16 mouse cellular contexts compared by ENCODE assay signal in the genomic region with DNA sequence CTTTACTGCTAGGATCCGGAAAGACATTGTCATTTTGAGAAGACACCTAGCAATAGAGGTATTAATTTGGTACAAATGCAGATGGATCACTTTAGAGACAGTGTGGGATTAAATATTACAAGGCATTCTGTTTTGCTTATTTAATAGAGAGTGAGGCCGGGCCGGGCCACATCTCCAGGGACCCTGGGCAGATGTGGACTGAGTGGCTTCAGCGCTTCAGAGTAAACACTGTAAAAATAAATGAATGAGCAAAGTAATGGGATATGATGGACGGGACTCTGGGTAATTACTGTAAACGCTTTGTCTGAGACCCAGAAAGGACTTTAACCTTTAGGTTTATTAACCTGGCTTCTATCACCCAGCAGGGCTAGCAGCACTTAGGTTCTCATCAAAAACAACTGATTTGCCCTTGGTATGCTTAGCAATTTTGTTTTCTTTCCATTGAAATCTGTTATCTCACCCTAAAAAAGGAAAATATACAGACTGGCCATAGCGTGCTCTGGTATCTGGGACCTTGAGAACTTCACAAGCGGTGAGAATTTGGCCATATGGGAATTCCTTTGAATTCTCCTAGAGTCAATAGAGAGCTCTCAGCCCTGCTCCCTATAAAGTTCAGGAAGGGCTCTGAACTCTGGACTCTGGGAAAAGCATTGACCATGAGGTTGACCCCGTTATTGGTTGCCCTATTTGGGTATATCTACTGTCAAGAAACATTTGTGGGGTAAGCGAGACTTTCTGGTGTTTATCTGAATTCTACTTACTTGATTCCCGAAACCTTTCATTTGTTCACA. TPM values are rescaled to one million over a fixed set of nuclear protein-coding genes. Genes with fewer than 3 reads are reported as not detected.
DNase-seq lines count a peak whose midpoint lies in the region; ATAC-seq and TF ChIP-seq lines count a peak whose summit lies in the region.
"Had no signal": no experiment of that assay in that cellular context is flagged by ENCODE, and none has a peak within 500 bp of the region (broad histone marks: within the 10 kb centered on the region; RNA-seq: fewer than 3 reads in every experiment).

A gene (plus strand): TSS at position 574 of the 791 bp plus-strand sequence.

- peak within 1 kb of the TSS; percentile 92 for H3K27ac ChIP-seq in forebrain, embryonic 10.5 days
- no peak within 1 kb of the TSS for H3K27ac ChIP-seq in forebrain, embryonic 13.5 days
- H3K27ac ChIP-seq in heart, embryonic 15.5 days = peak within 1 kb of the TSS; percentile 56; the same call in 1 of the 2 replicates
- H3K27ac ChIP-seq in spleen, adult 2 months (ENCODE audit: insufficient read depth, low read length) = no peak within 1 kb of the TSS
- peak within 1 kb of the TSS; percentile 55 for H3K27ac ChIP-seq in stomach, embryonic 15.5 days
- H3K27ac ChIP-seq: liver, embryonic 13.5 days had no signal

- intact Hi-C loops in heart, postnatal 14 days (cut with DNase I) = no loop called here

- no peak for TF ChIP-seq CTCF in spleen, adult 2 months (IDR thresholded peaks at IDR 0.05; ENCODE audit: extremely low read depth, insufficient read depth, insufficient read length, insufficient replicate concordance)

- no peak for TF ChIP-seq POLR2A in spleen, adult 2 months (IDR thresholded peaks at IDR 0.05; ENCODE audit: low read depth, low read length)

- WGBS in forebrain, embryonic 10.5 days = 83% methylated on average over 11 of the region's 11 CpGs
- 88% methylated on average over 11 of the region's 11 CpGs for whole genome bisulfite sequencing in forebrain, embryonic 13.5 days
- WGBS in heart, embryonic 15.5 days = 71% methylated on average over 11 of the region's 11 CpGs
- WGBS in spleen, adult 2 months = 92% methylated on average over 11 of the region's 11 CpGs
- WGBS in stomach, embryonic 15.5 days = 55% methylated on average over 11 of the region's 11 CpGs

- H3K9me3 ChIP-seq in forebrain, embryonic 10.5 days = no peaks in the 10 kb centered on the region; the same call in 1 of the 2 replicates
- H3K9me3 ChIP-seq in forebrain, embryonic 13.5 days (replicated peaks) = no peaks in the 10 kb centered on the region
- no peaks in the 10 kb centered on the region for H3K9me3 ChIP-seq in heart, embryonic 15.5 days (replicated peaks)
- H3K9me3 ChIP-seq in stomach, embryonic 15.5 days = no peaks in the 10 kb centered on the region
- H3K9me3 ChIP-seq: liver, embryonic 13.5 days had no signal

- H3K4me1 ChIP-seq in forebrain, embryonic 10.5 days = peaks cover 66% of the 10 kb centered on the region
- peaks cover 20% of the 10 kb centered on the region for H3K4me1 ChIP-seq in forebrain, embryonic 13.5 days
- H3K4me1 ChIP-seq in heart, embryonic 15.5 days (replicated peaks) = peaks cover 25% of the 10 kb centered on the region
- no peaks in the 10 kb centered on the region for H3K4me1 ChIP-seq in spleen, adult 2 months (ENCODE audit: control insufficient read depth, insufficient read depth, insufficient read length)
- peaks cover 7% of the 10 kb centered on the region for H3K4me1 ChIP-seq in stomach, embryonic 15.5 days
- H3K4me1 ChIP-seq: liver, embryonic 13.5 days had no signal

- H3K27me3 ChIP-seq in forebrain, embryonic 10.5 days (ENCODE audit: poor library complexity, severe bottlenecking) = no peaks in the 10 kb centered on the region
- H3K27me3 ChIP-seq in forebrain, embryonic 13.5 days = no peaks in the 10 kb centered on the region
- H3K27me3 ChIP-seq in heart, embryonic 15.5 days = no peaks in the 10 kb centered on the region
- H3K27me3 ChIP-seq in spleen, adult 2 months (ENCODE audit: control insufficient read depth, insufficient read depth, low read length) = no peaks in the 10 kb centered on the region
- no peaks in the 10 kb centered on the region for H3K27me3 ChIP-seq in stomach, embryonic 15.5 days (replicated peaks)

- no peak within 1 kb of the TSS for H3K4me3 ChIP-seq in forebrain, embryonic 10.5 days
- H3K4me3 ChIP-seq in forebrain, embryonic 13.5 days = no peak within 1 kb of the TSS
- no peak within 1 kb of the TSS for H3K4me3 ChIP-seq in heart, embryonic 15.5 days
- no peak within 1 kb of the TSS for H3K4me3 ChIP-seq in spleen, adult 2 months (ENCODE audit: extremely low read depth, insufficient read depth, insufficient read length)
- H3K4me3 ChIP-seq in stomach, embryonic 15.5 days (replicated peaks) = peak within 1 kb of the TSS; percentile 3; the same call in 1 of the 2 replicates
- H3K4me3 ChIP-seq: liver, embryonic 13.5 days had no signal

- H3K4me2 ChIP-seq in forebrain, embryonic 13.5 days = no peak within 1 kb of the TSS
- H3K4me2 ChIP-seq in heart, embryonic 15.5 days = no peak within 1 kb of the TSS
- H3K4me2 ChIP-seq in stomach, embryonic 15.5 days = no peak within 1 kb of the TSS
- H3K4me2 ChIP-seq: liver, embryonic 13.5 days had no signal

- ATAC-seq in forebrain, embryonic 13.5 days = no peak
- no peak for ATAC-seq in heart, embryonic 15.5 days (replicated peaks; ENCODE audit: insufficient number of reproducible peaks, insufficient read depth, low FRiP score, low read depth)
- ATAC-seq in stomach, embryonic 15.5 days (ENCODE audit: insufficient read depth, low FRiP score, low read depth) = peak; percentile 32; the same call in 1 of the 2 replicates

- no peaks in the 10 kb centered on the region for H3K36me3 ChIP-seq in forebrain, embryonic 10.5 days (replicated peaks)
- H3K36me3 ChIP-seq in forebrain, embryonic 13.5 days (ENCODE audit: poor library complexity, severe bottlenecking) = no peaks in the 10 kb centered on the region
- no peaks in the 10 kb centered on the region for H3K36me3 ChIP-seq in heart, embryonic 15.5 days
- H3K36me3 ChIP-seq in spleen, adult 2 months (ENCODE audit: control insufficient read depth, insufficient read depth, low read length) = no peaks in the 10 kb centered on the region
- H3K36me3 ChIP-seq in stomach, embryonic 15.5 days = no peaks in the 10 kb centered on the region
- H3K36me3 ChIP-seq: liver, embryonic 13.5 days had no signal

- DNase-seq in forebrain, embryonic 10.5 days (ENCODE audit: extremely low spot score, low spot score) = no peak
- no peak for DNase-seq in heart, postnatal 14 days
- no peak for DNase-seq in spleen, adult 2 months (ENCODE audit: low read depth in 1 of 2, low spot score in 2 of 2)
- DNase-seq in spleen, adult 18-20 months = no peak
- DNase-seq in spleen, postnatal 4 days (ENCODE audit: low spot score in 2 of 2) = no peak
- DNase-seq: cerebellum, adult 11-12 months; heart, postnatal 4 days; kidney, adult 18-20 months; layer of hippocampus, adult 9-11 months; liver, embryonic 13.5 days; lung, postnatal 10 days; thymus, adult 2 months had no signal

- H3K9ac ChIP-seq in forebrain, embryonic 13.5 days = no peak within 1 kb of the TSS
- no peak within 1 kb of the TSS for H3K9ac ChIP-seq in heart, embryonic 15.5 days
- no peak within 1 kb of the TSS for H3K9ac ChIP-seq in stomach, embryonic 15.5 days
- H3K9ac ChIP-seq: liver, embryonic 13.5 days had no signal

RNA-seq across cellular contexts. Expression of the gene that starts here (rescaled TPM):
- polyA plus RNA-seq in forebrain, embryonic 10.5 days (2016; fragmentation: Nextera tagmentation; extraction: Ambion mirVana) = 11.9 and 15.6 TPM in 2 replicates
- 4.1 and 5.2 TPM in 2 replicates for polyA plus RNA-seq in forebrain, embryonic 13.5 days (2015; fragmentation: Nextera tagmentation; extraction: Ambion mirVana)
- 2.1 and 3.9 TPM in 2 replicates for polyA plus RNA-seq in heart, embryonic 15.5 days (2015; fragmentation: Nextera tagmentation; extraction: Ambion mirVana)
- total RNA-seq in heart, postnatal 14 days (2021) = not detected
- polyA plus RNA-seq in spleen, adult 2 months (2012; rRNA removed) = 137 and 193 TPM in 2 replicates
- polyA plus RNA-seq in stomach, embryonic 15.5 days (2015; fragmentation: Nextera tagmentation; extraction: Ambion mirVana) = 765 and 1,219 TPM in 2 replicates
- total RNA-seq: megakaryocyte-erythroid progenitor cell, adult 5-6 weeks had no signal
- polyA plus RNA-seq: thymus, adult 2 months had no signal

Comparison
In these comparisons a context has a peak if more than half of its experiments do, and no peak if none do; other contexts are left out.
1. H3K27ac ChIP-seq: peak in forebrain, embryonic 10.5 days (single experiment), heart, embryonic 15.5 days (single experiment) and stomach, embryonic 15.5 days (single experiment); none in forebrain, embryonic 13.5 days (single experiment) and spleen, adult 2 months (single experiment).